Mouse (Mus musculus): Measurements from ENCODE around the gene Atrnl1.
"Not testable (repeated sequence)": the region's sequence is repeated elsewhere in the genome, so short reads cannot be mapped to it uniquely, and the experiment has no call there.

Gene Atrnl1

DNA sequence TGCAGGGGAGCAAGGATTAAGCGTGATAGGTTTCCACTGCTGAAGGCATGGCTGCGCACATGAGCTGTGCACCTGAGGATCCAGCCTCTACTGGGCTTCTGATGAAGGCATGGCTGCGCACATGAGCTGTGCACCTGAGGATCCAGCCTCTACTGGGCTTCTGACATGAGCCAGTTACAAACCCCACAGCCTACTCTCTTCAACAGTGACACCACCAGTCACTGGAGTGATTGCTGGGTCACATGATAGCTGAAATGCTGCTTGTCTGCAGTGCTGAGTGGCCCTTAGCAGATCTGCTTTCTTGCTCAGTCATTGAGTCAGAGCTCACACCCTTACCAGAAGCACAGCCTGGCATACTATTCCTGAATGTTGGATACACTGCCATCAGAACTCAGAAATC lies 68.6 kb downstream of the Atrnl1 start:
- in situ Hi-C loops (cut with MboI; ENCODE audit: low sequenced_read_pairs) = no loop called here

- in situ Hi-C loops (cut with MboI; ENCODE audit: low sequenced_read_pairs) = no loop called here
Observed at GRCm38 (mm10) chr19:57686596-57686995, 75.8 kb downstream of the Atrnl1 start.

DNA sequence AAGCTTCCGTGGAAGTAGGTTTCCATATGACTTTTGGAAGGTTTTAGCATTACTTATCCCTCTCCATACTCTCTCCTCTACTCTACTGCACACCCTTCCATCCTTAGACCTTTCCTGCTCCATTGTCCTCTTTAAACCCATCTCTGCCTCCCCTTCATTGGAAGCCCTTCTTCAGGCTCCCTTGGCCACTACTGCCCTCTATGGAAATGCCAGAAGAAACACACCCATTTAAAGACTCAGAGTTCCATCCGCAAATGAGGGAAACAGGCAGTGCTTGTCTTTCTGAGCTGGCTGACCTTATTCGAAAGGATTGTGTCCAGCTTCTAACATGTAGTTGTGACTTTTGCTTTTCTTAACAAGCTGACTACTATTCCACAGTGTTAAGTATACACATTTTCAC lies 81.7 kb downstream of the Atrnl1 start:
- in situ Hi-C loops (cut with MboI; ENCODE audit: low sequenced_read_pairs) = no loop called here

GRCm38 (mm10) chr19:57696781-57697180 lies 85.9 kb downstream of the Atrnl1 start:
- in situ Hi-C loops (cut with MboI; ENCODE audit: low sequenced_read_pairs) = not testable (repeated sequence)

DNA sequence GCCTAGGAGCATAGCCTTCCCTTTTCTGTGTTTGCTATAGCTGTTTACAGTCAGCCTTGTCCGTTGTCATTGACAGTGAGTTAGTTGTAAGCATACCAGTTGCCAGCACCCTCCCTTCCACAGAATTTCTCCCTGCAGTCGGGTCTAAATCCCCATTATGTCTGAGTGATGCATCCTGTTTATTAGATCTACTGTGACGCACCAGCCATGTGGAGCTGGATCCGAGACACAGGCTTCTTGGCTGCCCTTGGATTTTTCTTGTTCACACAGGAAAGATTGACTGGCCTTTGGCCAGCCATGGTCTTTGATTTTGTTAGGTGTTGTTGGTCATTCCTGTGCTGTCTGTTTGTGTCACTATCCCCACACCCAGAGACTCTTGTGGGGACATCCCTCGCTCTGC lies 102.3 kb downstream of the Atrnl1 start:
- in situ Hi-C loops (cut with MboI; ENCODE audit: low sequenced_read_pairs) = no loop called here

GRCm38 (mm10) chr19:57724920-57725319 lies 114.1 kb downstream of the Atrnl1 start:
- in situ Hi-C loops (cut with MboI; ENCODE audit: low sequenced_read_pairs) = no loop called here

DNA sequence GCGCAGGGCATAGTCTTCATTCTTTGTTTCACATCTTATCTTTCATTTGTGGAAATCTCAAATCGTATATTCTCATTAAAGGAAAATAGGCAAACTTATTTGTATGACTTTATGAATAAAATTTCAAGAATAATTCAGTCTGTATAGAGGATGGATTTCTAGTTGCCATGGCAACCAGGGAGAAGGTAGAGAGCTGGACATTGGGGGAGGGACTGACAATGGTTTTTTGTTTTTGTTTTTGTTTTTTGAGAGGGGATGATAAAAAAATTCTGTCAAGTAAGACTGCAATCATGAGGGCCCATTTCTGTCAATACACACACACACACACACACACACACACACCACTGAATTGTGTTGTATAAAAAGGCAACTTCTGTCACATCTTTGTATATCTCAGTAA lies 114.5 kb downstream of the Atrnl1 start:
- in situ Hi-C loops (cut with MboI; ENCODE audit: low sequenced_read_pairs) = no loop called here

GRCm38 (mm10) chr19:57727009-57727408 lies 116.2 kb downstream of the Atrnl1 start:
- in situ Hi-C loops (cut with MboI; ENCODE audit: low sequenced_read_pairs) = no loop called here

DNA sequence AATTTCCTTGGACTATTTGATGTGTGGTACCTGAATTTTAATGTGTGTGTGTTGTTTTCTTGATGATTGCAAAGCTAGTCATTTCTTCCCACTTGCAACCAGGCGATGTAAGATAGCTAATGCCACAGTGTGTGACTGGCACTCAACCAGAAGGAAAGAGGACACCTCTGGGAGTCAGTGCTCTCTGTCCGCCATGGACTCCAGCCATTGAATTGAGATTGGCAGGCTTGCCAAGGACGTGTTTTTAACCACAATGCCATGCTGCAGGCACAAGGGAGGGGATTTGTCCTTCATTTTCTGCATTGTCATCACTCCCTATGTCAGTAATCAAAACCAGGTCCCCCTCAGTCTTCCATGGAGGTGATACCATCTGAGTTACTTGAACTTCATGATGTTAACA lies 126.6 kb downstream of the Atrnl1 start:
- in situ Hi-C loops (cut with MboI; ENCODE audit: low sequenced_read_pairs) = no loop called here

DNA sequence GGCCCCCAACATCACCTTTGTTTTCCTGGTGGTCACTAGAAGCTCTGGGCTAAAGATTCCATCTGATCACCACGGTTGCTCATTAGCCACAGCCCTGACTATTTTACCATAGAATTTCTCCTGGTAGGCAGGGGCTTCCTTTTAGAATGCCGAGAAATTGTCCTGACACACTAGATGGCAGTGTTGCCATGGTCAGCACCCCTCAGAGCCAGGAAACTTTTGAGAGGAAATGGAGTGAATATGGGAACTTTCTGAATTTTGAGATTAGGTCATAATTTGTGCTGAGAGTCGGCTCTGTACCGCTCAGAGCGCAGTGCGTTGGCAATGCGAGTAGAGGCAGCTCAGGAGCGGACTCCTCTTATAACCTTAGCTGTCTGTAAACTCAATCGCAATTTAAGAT lies 134.7 kb downstream of the Atrnl1 start:
- in situ Hi-C loops (cut with MboI; ENCODE audit: low sequenced_read_pairs) = no loop called here

GRCm38 (mm10) chr19:57746553-57746952 lies 135.7 kb downstream of the Atrnl1 start:
- in situ Hi-C loops (cut with MboI; ENCODE audit: low sequenced_read_pairs) = no loop called here

GRCm38 (mm10) chr19:57752189-57752588 lies 141.4 kb downstream of the Atrnl1 start:
- in situ Hi-C loops (cut with MboI; ENCODE audit: low sequenced_read_pairs) = no loop called here

DNA sequence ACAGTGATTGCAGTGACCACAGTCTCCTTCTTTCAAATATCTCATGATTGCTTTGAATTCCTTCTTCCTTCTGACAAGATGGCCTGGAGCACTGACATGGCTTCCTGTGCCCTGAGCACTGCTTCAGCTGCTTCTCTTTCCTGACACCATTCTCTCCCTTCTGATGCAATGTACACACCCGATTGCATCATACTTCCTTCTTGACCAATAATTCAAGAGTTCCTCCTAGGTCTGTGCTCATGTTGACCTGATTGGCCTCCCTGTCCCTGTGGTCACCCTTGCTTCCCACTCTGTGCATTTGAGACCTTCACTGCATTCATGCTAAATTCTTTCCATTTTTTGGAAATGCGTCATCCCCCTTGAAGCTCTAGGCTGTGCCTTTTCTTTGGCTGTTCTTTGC lies 151.7 kb downstream of the Atrnl1 start:
- in situ Hi-C loops (cut with MboI; ENCODE audit: low sequenced_read_pairs) = no loop called here

GRCm38 (mm10) chr19:57764576-57765371 lies 153.9 kb downstream of the Atrnl1 start:
- in situ Hi-C loops (cut with MboI; ENCODE audit: low sequenced_read_pairs) = no loop called here

GRCm38 (mm10) chr19:57767051-57767450 lies 156.2 kb downstream of the Atrnl1 start:
- in situ Hi-C loops (cut with MboI; ENCODE audit: low sequenced_read_pairs) = no loop called here

- in situ Hi-C loops (cut with MboI; ENCODE audit: low sequenced_read_pairs) = no loop called here
Observed at GRCm38 (mm10) chr19:57768661-57769060, 157.8 kb downstream of the Atrnl1 start.

DNA sequence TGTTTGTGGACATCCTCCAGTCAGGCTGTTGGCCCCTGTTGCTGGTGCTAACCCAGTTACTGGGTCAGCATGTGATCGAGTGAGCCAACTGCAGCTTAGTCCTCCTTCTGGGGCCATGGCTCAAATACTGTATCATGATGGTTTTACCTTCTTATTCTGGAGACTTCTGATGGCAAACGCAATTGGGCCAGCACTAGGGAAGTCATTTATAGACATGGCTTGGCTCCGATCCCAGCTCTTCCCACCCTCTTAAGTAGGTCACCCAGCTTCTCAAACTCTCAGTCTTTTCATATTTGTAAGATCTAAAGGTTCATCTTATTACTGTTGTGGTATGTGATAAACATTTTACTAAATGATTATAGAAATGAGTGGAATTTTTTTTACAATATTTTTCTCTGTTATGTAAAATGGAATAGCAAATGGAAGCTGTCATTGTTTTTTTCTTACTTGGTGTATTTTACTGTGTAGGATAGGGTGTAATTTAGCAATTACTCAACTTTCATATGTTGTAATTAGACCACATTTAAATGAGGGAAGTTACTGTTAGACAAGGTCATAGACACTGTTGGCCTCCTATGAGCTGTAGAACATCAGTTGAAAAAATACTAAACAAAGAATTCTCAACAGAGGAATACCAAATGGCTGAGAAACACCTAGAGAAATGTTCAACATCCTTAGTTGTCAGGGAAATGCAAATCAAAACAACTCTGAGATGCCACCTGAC lies 171.7 kb downstream of the Atrnl1 start:
- in situ Hi-C loops (cut with MboI; ENCODE audit: low sequenced_read_pairs) = no loop called here

DNA sequence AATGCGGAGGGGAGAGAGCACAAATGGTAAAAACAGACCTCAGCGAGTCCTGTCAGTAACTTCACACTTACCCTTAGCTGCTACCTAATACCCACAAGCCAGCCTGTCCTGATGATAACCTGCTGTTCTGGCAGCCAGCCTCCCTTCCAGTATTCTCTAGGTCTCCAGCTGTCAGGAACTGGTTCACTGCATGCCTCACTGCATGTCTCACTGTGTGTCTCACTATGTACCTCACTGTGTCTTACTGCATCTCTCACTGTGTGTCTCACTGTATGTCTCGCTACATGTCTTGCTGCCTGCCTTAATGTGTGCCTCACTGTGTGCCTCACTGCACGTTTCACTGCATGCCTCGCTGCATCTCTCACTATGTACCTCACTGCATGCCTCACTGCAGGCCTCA lies 175.9 kb downstream of the Atrnl1 start:
- in situ Hi-C loops (cut with MboI; ENCODE audit: low sequenced_read_pairs) = no loop called here

DNA sequence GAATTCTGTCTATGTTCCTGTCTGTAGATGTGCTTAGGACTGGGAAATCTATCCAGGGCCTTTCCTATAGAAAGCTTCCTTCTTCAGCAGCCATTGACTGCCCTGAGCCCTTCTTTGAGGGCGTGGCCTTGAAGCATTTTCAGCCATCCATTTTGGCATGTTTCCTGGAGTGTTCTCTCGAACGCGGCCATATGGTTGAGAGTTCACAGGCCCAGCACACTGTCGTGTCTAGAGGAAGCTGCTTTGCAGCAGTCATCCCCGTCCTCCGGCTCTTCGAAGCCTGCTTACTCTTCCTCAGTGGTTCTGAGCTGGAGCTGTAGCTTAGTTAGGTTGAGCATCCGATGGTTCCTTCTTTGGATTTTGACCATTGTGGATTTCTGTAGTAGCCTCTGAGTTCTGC lies 191.4 kb downstream of the Atrnl1 start:
- in situ Hi-C loops (cut with MboI; ENCODE audit: low sequenced_read_pairs) = no loop called here

GRCm38 (mm10) chr19:57802771-57803482 lies 192.1 kb downstream of the Atrnl1 start:
- in situ Hi-C loops (cut with MboI; ENCODE audit: low sequenced_read_pairs) = no loop called here

DNA sequence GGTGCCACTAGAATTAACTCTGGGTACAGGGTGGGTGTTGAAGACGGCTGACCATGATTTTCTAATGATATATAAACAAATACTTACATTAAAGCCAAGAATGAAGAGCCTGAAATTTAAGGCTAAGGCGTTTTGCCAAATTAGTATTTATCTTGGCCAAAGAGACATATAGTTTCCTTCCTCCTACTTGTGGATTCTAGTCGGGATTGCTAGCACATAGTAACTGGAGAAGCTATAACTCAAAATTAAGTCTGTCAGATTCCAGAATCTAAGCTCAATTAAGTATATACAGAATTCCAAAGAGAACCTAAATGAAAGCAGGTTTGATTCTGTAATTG lies 192.6 kb downstream of the Atrnl1 start:
- in situ Hi-C loops (cut with MboI; ENCODE audit: low sequenced_read_pairs) = no loop called here

GRCm38 (mm10) chr19:57808363-57808762 lies 197.5 kb downstream of the Atrnl1 start:
- in situ Hi-C loops (cut with MboI; ENCODE audit: low sequenced_read_pairs) = no loop called here

Data from CH12F3 (cell line).